Mouse (Mus musculus): Measurements from ENCODE around the gene Etv5. TPM values are rescaled to one million over a fixed set of nuclear protein-coding genes. Genes with fewer than 3 reads are reported as not detected.

Etv5 gene
- total RNA-seq (2021), result 10 to 100 TPM; 44.8 to 45.4 TPM
- long read RNA-seq, experiment 1, transcript Etv5-201 (13 exons, 3,975 nt), result major isoform, 11 of 23 reads
- long read RNA-seq, experiment 1, partial matches to known transcripts, result 6 of 23 reads
- long read RNA-seq, experiment 1, other reads (novel, unspliced or antisense), result 6 of 23 reads
- long read RNA-seq, experiment 2, transcript Etv5-201 (13 exons, 3,975 nt), result major isoform, 13 of 30 reads
- long read RNA-seq, experiment 2, partial matches to known transcripts, result 10 of 30 reads
- long read RNA-seq, experiment 2, other reads (novel, unspliced or antisense), result 7 of 30 reads

DNA sequence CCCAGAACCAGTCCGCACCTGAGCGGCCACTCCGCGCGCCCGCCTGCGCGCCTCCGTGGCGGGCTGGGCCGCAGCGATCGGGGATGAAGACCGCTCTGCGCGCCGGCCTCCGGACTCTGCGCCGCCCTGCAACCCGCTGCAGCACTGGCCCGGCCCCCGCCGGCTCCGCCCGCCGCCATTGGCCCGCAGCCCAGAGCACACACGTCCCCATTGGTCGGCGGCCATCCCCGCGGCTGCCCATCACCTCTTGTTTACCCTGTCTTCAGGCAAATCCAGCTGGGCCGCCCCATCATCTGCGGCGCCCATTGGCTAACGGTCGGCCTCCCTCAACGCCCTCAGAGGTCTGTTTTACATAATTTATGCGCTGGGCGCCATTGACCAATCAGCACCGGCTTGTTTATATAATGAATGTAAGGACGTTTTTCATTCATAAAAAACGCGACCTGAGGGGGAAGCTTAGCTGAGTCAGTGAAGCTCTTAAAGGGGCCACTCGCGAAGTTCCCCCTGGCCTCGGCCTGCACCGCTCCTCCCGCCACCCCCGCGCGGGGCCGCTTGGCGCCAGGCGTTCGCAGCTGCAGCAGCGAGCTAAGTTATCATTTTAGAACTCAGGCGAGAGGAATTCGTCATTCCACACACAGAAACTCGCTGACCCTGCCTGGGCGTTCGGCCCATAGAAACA is at the start of gene Etv5:
TSS of gene Etv5 (minus strand) at position 221 of the 679 bp plus-strand sequence.
- peak; percentile 98 to 99 for DNase-seq (ENCODE audit: low spot score in 2 of 2)
- no peak for TF ChIP-seq CTCF (conservative IDR thresholded peaks at IDR 0.05)
- Histone ChIP-seq H3K4me3 (peak within 1 kb of the TSS; percentile 74), H3K27ac (peak within 1 kb of the TSS; percentile 93)

DNA sequence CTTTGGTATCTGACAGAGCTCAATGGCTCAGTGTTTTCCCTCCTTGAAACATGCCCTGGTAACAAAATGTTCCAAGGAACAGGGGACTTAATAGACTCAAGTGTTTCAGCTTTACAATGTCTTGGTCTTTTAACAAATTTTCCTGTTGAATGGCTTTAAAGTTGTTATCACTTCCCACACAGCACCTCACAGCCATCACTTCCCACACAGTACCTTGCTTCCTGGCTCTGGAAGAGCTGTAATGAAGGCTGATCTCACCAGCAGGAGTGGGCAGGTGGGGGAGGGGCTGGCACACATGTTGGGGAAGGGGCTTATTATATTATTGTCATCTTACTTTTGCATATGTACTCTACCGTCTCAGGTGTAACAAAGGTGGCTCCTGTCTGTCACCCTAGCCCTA is 44.4 kb upstream of the Etv5 start:
- no peak overlapping the region for H3K4me3 ChIP-seq
- peak overlapping the region; percentile 19; the same call in 1 of the 2 replicates for H3K27ac ChIP-seq
- no peak for DNase-seq (ENCODE audit: low spot score in 2 of 2)
- TF ChIP-seq CTCF (conservative IDR thresholded peaks at IDR 0.05), result no peak

DNA sequence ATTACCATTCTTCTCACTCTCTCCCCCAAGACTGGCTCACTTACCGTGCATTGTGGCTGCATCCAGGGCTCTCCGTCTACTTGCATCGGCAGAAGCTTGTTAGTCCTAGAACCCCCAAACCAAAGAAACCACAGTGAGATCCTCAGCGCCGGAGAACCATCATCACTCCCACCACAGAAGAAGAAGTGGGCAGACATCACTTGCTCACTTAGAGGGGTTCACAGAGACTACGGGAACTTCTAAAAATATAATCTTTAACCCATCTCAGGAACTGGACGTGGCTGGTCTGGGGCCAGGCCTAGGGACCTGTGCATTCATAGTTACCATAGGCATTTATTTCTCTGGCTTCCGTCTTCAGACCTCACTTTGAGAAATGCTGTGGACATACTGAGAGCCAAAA is 39.8 kb upstream of the Etv5 start:
- no peak overlapping the region for H3K4me3 ChIP-seq
- no peak for DNase-seq (ENCODE audit: low spot score in 2 of 2)
- H3K27ac ChIP-seq, result no peak overlapping the region
- no peak for TF ChIP-seq CTCF (conservative IDR thresholded peaks at IDR 0.05)

DNA sequence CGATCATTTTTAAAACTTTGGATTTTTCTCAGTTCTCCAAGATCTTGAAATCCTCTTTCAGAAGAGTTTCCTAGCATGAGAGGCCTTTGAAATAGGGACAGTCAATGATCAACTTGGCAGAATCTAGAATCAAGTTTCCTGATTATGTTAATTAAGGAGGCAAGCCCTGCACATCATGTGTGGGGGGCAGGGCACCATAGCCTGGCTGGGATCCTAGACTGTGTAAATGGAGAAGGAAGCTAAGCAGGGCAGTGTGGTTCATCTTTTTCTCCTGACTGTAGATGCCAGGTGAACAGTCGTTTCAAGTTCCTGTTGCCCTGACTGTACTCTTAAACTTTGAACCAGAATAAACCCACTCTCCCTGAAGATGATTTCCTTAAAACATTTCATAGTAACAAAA is 32.2 kb upstream of the Etv5 start:
- TF ChIP-seq CTCF (conservative IDR thresholded peaks at IDR 0.05), result no peak
- Histone ChIP-seq H3K4me3 (no peak overlapping the region), H3K27ac (no peak overlapping the region)
- DNase-seq (ENCODE audit: low spot score in 2 of 2), result no peak

DNA sequence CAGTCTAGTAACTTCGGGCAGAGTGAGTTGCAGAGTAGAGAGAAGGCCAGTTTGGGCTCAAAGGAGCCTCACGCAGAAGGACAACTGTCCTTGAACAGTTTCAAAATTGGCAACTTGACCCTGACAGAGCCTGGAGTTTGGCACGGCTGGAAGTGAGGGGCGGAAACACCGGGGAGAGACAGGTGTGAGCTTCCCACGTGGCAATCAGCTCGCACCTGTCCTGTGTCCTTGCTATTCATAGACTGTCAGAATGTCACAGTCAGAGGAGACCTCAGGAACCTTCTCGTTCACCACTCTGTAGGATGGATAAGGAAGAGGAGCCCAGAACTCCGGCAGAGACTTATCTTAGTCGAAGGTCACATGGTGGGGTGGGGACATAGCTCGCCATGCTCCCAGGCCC is 29.9 kb upstream of the Etv5 start:
- Histone ChIP-seq H3K4me3 (no peak overlapping the region), H3K27ac (no peak overlapping the region)
- peak in 1 of 2 experiments; percentile 4 for DNase-seq (ENCODE audit: low spot score in 2 of 2)
- no peak for TF ChIP-seq CTCF (conservative IDR thresholded peaks at IDR 0.05)

DNA sequence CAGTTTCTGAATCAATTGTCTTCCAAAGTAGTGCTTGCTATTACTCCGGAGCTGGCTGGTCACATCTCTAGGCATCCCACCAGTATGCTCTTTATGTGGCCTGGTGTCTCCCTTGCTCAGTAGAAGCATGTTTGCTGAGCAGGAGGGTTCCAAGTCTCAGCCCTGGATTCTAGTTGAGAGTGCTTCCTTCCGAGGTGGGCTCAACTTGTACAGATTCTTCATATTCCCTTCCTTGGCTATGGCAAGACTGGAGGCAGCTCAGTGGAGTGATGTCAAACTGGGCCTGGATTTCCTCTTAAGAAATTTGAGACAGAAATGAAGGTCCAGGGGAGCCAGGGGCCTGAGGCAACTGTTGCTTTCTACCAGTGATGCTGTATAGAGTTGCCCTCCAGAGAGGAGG is 27.6 kb upstream of the Etv5 start:
- no peak for TF ChIP-seq CTCF (conservative IDR thresholded peaks at IDR 0.05)

DNA sequence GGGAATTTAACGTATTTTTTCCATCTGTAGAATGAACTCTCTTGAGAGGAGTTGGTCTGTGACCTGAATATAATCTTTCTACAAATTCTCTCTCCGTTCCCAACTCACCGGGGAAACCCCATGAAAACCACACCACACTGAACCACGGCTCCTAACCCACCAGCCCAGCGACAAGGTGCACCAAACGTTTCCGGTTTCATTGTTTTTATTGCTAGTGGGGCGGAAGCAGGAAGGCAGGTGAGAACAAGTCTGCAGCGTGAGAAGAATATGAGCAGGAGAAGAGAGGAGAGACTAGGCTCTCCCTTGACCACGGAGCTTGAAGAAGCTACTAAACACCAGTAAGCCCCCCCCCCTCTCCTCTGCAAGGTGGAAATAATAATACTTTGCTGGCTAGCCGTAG is 26.9 kb upstream of the Etv5 start:
- Histone ChIP-seq H3K27ac (no peak overlapping the region), H3K4me3 (no peak overlapping the region)
- TF ChIP-seq CTCF (conservative IDR thresholded peaks at IDR 0.05), result no peak
- no peak for DNase-seq (ENCODE audit: low spot score in 2 of 2)

More for the DNA sequence above, 27.6 kb upstream of the Etv5 start:
- DNase-seq (ENCODE audit: low spot score in 2 of 2), result no peak
- Histone ChIP-seq H3K4me3 (no peak overlapping the region), H3K27ac (no peak overlapping the region)

DNA sequence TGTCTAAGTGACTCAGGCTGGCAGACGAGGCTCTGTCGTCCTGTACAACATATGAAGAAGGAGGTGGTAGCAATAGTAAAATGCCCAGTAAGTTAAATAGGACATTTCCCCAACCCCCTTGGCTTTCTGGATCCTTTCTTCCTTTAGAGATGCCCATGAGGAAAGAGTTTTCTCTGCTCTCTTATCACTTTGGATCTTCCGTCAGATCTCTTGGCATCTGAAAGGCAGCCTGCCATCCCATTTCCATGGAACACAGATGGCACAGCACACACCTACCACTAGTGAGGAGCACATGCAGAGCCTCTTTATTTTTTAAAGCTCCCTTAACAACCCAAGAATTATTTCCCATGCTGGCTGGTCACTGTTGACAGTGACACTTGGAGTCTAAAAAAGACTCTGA is 22.7 kb upstream of the Etv5 start:
- H3K4me3 ChIP-seq, result no peak overlapping the region
- DNase-seq (ENCODE audit: low spot score in 2 of 2), result no peak
- TF ChIP-seq CTCF (conservative IDR thresholded peaks at IDR 0.05), result no peak
- no peak overlapping the region for H3K27ac ChIP-seq

DNA sequence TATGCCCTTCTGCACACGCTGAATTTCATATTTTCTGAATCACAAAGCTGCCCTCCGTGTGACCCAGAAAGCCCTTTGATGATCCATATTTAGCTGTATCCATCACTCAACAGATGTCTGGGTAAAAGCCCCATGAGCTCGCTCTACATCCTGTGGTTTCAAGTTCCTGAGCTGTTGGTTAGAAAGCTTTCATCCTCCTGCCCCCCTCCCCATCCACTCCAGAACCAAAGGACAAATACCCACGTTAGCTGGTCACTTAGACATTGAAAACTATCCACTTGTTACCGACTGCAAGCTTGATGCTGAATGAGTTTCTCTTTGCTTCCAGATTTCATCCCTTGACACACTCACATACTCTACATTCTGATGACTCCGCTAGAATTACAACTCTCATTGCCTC is 22.2 kb upstream of the Etv5 start:
- Histone ChIP-seq H3K27ac (no peak overlapping the region), H3K4me3 (no peak overlapping the region)
- no peak for TF ChIP-seq CTCF (conservative IDR thresholded peaks at IDR 0.05)
- no peak for DNase-seq (ENCODE audit: low spot score in 2 of 2)

DNA sequence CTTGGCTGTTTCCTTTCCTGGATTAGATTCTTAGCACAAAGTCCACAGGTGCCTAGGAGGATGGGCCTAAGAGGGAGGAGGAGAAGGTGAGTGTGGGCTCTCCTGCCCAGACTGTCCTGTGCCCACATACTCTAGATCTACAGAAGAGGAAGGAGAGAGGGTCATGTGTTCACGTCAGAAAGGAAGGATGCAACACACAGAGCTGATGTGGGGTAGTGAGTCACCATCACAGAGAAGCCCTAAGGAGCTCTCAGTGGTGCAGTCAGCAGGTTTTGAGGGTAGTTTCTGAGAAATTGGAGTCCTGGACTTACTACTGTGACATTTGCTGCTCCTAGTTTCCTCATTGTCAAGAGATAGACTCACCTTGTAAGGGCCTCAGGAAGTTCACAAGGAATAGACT is 21.4 kb upstream of the Etv5 start:
- Histone ChIP-seq H3K4me3 (no peak overlapping the region), H3K27ac (no peak overlapping the region)
- DNase-seq (ENCODE audit: low spot score in 2 of 2), result no peak
- TF ChIP-seq CTCF (conservative IDR thresholded peaks at IDR 0.05), result no peak

DNA sequence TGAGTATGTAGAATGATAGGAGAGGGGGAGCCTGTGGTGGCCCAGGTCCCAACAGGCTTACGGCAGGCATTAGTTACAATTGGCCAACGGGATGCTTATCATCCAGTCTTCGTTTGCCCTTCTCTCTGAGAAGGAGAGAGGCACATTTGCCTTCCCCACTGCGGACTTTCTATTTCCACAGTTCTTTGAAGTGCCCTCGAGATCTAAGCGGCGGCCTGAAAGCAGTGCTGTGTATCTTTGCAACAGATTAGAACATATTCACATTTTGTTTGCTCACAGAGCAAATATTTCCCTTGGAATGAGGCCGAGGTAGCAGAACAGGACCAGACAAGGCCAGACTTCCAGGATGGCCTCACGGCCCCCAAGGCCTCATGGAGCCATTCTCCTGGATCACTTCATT is 12.6 kb upstream of the Etv5 start:
- no peak overlapping the region for H3K27ac ChIP-seq
- no peak overlapping the region for H3K4me3 ChIP-seq
- DNase-seq (ENCODE audit: low spot score in 2 of 2), result peak in 1 of 2 experiments; percentile 0
- no peak for TF ChIP-seq CTCF (conservative IDR thresholded peaks at IDR 0.05)

DNA sequence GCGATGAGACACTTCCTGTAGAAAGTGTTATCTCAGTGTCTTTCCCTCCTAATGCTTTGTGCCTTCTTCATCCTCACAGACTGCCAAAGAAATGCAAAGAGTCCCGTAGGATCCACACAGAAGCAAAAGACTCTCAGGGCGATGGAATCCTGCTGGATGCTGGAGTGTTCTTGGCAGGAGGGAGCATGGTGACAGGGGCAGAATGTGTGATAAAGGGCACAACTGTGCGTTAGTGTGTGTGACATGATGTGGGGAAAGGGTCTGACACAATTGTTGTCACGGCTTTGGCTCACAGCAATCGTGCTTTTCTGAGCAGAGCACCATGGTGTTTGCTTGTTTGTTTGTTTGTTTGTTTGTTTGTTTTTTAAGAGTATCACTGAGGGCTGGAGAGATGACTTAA is 8.6 kb upstream of the Etv5 start:
- no peak overlapping the region for H3K27ac ChIP-seq
- TF ChIP-seq CTCF (conservative IDR thresholded peaks at IDR 0.05), result no peak
- DNase-seq (ENCODE audit: low spot score in 2 of 2), result no peak

DNA sequence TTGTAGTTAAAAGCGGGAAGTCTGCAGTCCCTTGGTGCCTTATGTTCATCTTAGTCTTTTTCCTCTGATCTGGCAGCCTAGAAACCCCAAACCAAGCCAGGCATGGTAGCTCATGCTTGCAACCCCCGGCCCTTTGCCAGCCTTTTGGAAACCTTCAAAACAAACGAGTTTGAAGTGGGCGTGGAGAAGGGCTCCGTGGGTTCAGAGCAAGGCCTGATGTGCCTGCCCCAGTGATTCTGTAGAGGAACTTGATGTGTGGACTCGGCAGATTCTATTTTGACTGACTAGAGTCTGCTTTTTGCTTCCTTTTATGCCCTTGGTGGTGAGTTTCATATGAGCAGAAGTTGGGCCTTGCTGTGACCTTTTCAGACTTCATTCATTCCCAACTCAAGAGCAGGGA is 5.3 kb upstream of the Etv5 start:
- no peak overlapping the region for H3K4me3 ChIP-seq
- DNase-seq (ENCODE audit: low spot score in 2 of 2), result no peak
- no peak overlapping the region for H3K27ac ChIP-seq
- no peak for TF ChIP-seq CTCF (conservative IDR thresholded peaks at IDR 0.05)

More for the DNA sequence above, 8.6 kb upstream of the Etv5 start:
- H3K4me3 ChIP-seq, result no peak overlapping the region

DNA sequence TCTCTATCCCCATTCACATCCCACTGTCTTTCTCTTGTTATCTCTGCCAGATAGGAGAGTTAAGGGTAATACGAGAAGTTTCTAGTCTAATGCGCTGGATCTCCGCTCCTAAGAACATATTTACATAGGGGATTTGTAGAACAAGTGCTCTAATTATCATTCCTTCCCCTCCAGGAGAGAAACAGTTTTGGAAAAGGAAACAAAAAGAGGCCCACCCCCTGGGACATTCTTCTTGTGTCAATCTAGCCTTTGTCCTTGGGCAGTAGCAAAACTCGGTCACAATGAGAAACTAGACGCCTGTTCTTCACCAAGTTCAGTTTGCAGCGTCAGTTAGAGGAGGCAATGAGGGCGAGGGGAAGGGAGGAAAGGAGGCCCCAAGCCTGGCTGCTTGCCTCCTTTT is 2.7 kb upstream of the Etv5 start:
- DNase-seq (ENCODE audit: low spot score in 2 of 2), result no peak
- H3K27ac ChIP-seq, result no peak overlapping the region
- TF ChIP-seq CTCF (conservative IDR thresholded peaks at IDR 0.05), result no peak
- no peak overlapping the region for H3K4me3 ChIP-seq
